Mouse (Mus musculus) adrenal gland (tissue): Measurements from ENCODE around the gene Arid2.
"Not testable (repeated sequence)": the region's sequence is repeated elsewhere in the genome, so short reads cannot be mapped to it uniquely, and the experiment has no call there.

Experiments used
- intact Hi-C: fragments of 180-260 bp; cut with DNase I; formaldehyde crosslinking; loops from one replicate; pipeline ENCODE4 v1.15.1; 2025
- microRNA-seq, 2 experiments: library from miRNA; unstranded; fragments of <30 nt; microRNA quantifications; one replicate each; pipeline ENCODE4; 2019

Arid2 gene

GRCm38 (mm10) chr15:96405548-96405947, 118.2 kb downstream of the Arid2 start:
- intact Hi-C loops: no loop called here

- intact Hi-C loops: no loop called here
These were observed 118.9 kb downstream of the Arid2 start for GRCm38 (mm10) chr15:96406253-96406652.

- intact Hi-C loops: no loop called here
These were observed 119.8 kb downstream of the Arid2 start for GRCm38 (mm10) chr15:96407151-96407550.

GRCm38 (mm10) chr15:96408717-96409121, 121.4 kb downstream of the Arid2 start:
- intact Hi-C loops: no loop called here

- intact Hi-C loops: no loop called here
These were observed 130.8 kb downstream of the Arid2 start for GRCm38 (mm10) chr15:96418161-96418560.

GRCm38 (mm10) chr15:96419920-96420319, 132.6 kb downstream of the Arid2 start:
- intact Hi-C loops: no loop called here

- intact Hi-C loops: no loop called here
These were observed 146.9 kb downstream of the Arid2 start for GRCm38 (mm10) chr15:96434202-96434601.

GRCm38 (mm10) chr15:96441480-96441879, 154.2 kb downstream of the Arid2 start:
- intact Hi-C loops: not testable (repeated sequence)

GRCm38 (mm10) chr15:96446785-96447184, 159.5 kb downstream of the Arid2 start:
- intact Hi-C loops: no loop called here

GRCm38 (mm10) chr15:96448656-96449299, 161.5 kb downstream of the Arid2 start:
- intact Hi-C loops: no loop called here

- intact Hi-C loops: no loop called here
These were observed 166.0 kb downstream of the Arid2 start for GRCm38 (mm10) chr15:96453346-96453745.

Small RNA genes lying within 50 kb of the gene (microRNA-seq; reads per million reads assigned to microRNA genes)
- 0 reads per million in 2 experiments for gene Gm25397
